Mouse (Mus musculus) spleen, adult 18-20 months (tissue): ENCODE data around the gene Kcnj15.

ENCODE experiments used
- DNase-seq, 2 experiments: peaks; one replicate each; pipeline ENCODE4 v3.0.0; 2022; ENCODE audit warnings: mixed read lengths in 2 of 2

Kcnj15 gene

DNA sequence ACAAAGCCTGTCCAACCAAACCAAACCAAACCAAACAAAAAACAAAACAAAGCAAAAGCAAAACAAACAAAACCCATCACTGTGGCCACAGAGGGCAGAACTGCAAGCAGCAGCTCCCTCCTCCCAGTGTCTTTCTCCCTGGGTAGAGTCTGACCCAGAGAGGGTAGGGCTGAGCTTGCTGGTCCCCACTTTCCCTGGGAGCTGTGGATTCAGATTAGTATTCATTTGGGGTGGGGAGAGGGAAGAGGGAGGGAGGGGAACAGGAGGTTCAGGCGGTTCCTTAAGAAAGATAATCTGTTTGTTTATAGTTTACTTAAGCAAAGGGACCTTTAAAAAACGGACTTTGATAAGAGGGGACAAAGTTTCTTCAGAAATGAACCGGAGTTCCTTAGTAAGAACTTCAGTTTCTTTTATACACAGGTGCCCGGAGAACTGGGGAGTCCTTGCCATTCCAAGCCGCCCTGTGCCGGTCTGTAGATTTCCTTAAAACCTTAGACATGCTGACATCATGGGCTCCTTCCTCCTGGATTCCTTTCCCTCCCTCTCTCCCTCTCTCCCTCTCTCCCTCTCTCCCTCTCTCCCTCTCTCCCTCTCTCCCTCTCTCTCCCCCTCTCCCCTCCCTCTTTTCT lies at the start of gene Kcnj15:
Kcnj15 (plus strand) TSS at position 293 of the 629 bp plus-strand sequence.
- no peak for DNase-seq

DNA sequence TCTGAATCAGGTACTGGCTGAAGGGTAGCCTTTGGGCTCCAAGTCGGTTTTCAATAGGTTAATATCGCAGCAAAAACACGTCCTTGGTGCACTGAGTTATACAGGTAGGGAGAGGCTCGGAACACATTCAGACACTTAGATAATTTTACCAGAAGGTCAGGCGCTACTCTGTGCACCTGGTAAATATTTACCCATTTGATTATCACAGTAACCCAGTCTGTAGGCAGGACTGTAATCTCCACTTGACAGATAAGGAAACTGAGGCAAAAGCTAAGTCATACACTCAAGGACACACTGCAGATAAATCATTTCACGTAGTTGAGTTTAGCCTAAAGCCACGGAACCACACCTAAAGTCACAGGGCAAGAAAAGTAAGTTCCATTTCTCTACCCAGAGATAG lies 49.1 kb upstream of the Kcnj15 start:
- DNase-seq: no peak

GRCm38 (mm10) chr16:95209011-95209466 lies 48.3 kb upstream of the Kcnj15 start:
- DNase-seq: no peak

- DNase-seq: no peak
Observed at GRCm38 (mm10) chr16:95214251-95215197, 42.8 kb upstream of the Kcnj15 start.

DNA sequence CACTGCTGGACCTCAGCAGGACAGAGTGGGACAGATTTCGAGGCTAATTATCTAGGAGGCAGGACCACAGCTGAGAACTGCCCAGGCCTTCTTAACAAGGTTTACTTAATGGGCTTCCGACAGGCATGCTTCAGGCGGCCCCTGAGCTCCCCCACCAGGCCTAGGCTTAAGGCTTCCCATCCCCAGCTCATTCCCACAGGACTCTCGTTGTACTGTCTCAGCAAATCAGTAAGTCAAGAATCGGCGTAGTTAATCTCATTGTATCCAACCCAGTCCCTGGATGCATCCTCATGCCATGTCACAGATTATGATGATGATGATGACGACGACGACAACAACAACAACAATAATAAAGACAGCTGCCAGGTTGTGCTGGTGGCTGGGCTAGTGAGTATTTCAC lies 41.6 kb upstream of the Kcnj15 start:
- DNase-seq: no peak

DNA sequence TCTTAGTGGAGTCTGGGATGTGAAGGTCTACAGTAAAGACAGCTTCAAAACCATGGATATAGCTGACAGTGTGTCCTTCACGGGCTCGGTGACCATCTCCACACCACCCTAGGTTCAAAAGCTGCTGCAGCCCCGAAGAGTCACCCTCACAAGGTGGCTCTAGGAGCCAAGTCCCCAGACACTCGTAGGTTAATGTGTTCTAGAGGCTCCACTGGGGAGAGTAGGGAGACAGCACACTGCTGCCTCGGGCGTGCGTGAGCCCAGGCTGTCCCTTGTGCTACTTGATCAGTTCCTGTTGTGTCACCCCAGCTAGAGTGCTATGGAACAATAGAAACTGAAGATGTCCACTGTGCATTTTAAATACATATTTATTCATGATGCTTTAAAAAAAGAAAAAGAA lies 41.0 kb upstream of the Kcnj15 start:
- no peak for DNase-seq

DNA sequence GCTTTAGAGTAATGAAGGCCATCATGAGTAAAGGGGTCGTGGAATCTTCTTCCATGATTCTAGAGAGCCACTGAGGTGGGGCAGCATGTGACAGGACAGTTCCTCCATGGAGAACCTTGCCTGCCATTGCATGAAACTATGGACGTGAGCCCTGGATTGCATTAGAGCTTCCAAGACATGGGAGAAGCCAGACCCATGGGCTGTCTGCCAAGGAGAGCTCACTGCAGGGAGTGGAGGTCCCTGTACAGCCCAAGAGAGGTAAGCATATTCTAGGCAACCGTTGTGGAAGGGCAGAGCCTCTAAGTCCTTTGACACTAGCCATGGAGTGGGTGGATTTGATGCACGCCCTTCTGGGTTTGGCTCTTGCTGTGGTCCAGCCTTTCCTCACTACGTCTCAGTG lies 40.5 kb upstream of the Kcnj15 start:
- no peak for DNase-seq

- DNase-seq: no peak
Observed at GRCm38 (mm10) chr16:95218783-95219182, 38.6 kb upstream of the Kcnj15 start.

DNA sequence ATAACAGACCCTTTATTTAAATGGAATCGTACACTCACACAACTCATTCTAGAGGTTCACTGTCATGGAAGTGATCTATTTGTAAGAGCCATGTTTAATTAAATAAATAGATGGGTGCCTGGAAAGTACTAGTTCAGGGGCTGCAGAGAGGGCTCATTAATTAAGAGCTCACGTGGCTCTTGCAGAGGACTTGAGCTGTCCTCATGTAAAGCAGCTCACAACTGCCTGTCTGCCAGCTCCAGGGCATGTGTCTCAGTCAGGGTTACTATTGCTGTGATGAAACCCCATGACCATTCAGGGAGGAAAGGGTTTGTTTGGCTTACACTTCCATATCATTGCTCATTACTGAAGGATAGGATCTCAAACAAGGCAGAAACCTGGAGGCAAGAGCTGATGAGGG lies 37.9 kb upstream of the Kcnj15 start:
- DNase-seq: no peak

DNA sequence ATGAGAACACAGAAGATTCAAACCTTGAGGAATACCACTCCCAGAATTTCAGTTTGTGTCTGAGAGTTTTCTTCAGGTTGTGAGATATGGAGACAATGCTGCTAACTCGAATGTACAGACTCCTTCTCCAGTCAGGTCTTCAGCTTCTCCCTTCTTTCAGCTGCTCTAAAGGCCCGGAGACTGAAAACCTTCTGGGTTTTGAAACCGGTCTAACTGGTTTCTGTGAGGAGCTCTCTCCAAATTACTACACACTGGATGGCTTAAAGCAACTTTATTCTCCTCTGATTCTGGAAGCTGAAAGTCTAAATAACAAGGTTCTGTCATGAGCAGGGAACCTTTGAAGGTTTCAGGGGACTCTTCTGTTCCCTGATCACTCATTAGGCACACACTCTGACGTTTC lies 36.3 kb upstream of the Kcnj15 start:
- no peak for DNase-seq

DNA sequence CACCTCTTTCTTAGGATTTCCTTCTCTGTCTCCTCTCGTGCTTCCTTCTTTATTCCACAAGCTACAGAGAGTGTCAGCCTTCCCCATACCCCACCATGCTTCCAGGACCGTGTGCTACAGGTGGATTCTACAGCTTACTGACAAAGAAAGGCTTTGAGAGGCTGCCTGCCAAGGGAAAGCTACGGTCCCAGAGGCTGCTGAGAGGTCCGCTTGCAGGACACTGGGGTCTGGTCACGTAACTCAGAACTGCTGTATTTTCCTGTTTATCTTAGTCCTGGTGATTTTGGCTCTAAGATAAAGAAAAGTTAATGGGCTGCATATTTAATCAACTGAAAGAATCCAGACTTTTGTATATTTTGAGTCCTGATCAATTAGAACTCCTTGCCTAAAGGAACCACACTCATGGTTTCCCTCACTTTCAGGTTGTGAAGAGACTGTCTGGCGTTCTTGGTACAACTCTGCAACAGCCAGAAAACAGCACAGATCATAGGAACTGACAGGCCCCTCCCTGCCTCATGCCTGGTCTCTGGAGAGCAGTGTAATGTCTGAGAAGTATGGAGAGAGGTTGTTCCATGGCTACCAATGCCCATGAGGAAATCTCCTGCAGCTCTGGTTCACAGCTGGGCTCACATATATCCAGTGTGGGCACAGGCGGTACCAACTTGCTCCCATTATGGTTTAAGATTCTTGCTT lies 35.2 kb upstream of the Kcnj15 start:
- DNase-seq: no peak

GRCm38 (mm10) chr16:95223435-95223834 lies 33.9 kb upstream of the Kcnj15 start:
- no peak for DNase-seq

GRCm38 (mm10) chr16:95225285-95225684 lies 32.1 kb upstream of the Kcnj15 start:
- DNase-seq: no peak

GRCm38 (mm10) chr16:95231768-95232167 lies 25.6 kb upstream of the Kcnj15 start:
- no peak for DNase-seq

DNA sequence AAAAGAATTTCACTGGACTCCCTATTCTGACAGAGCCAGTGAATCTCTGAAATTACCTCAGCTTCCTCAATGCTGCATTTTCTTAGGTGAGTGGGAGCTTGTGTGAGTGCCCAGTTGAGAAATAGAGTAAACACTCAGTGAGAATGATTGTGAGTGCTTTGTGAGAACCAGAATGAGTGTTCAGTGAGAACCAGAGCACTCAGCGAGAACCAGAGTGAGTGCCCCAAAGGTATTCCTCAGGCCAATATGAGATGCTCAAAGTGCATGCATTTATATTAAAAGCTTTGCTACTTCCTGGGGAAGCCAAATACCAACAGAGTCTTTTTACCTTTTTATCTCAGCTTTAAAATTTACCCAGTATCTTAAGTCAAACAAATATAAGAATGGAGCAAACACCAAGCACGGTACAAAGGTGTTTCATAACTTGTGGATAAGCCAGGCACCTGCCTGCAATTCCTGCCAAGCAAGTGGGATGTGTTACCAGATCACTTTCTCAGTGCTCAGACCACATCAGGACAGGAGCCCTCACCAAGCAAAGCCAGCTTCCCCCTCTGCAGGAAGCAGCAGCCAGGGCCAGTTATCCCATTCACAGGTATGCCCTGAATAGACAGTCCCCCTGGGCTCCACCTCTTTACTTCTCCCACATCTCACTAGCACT lies 22.3 kb upstream of the Kcnj15 start:
- DNase-seq: no peak

DNA sequence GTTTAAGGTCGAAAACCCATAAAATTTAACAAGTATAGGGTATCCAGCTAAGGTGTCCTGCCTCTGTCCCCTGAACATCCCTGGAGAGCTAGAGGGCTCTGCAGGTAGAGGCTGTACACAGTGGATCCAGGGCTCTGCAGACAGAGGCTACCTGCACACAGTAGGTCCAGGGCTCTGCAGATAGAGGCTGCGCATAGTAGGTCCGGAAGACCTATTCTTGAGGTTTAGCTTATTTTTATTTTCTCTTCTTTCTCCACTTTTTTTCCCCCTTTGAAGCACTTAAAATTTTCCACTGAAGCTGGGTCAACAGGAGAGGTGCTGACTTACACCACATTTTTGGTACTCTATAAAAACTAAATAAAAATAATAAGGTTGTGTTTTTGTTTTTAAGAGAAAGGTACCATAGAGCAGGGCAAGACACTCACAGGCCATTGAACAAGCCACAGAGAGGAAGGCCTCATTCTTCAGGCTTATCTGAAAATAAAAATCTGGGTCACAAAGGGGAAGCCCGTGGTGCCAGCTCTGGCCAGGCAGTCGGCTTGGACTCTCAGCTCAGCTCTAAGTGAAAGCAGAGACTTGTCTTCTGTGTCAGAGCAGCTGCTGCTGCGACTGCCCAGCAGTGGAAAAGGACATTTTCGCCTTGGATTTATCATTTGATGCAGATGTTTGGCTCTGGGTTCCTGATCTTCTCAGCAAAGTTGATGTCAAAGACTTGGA lies 18.0 kb upstream of the Kcnj15 start:
- DNase-seq: no peak

GRCm38 (mm10) chr16:95240688-95241087 lies 16.7 kb upstream of the Kcnj15 start:
- no peak for DNase-seq

DNA sequence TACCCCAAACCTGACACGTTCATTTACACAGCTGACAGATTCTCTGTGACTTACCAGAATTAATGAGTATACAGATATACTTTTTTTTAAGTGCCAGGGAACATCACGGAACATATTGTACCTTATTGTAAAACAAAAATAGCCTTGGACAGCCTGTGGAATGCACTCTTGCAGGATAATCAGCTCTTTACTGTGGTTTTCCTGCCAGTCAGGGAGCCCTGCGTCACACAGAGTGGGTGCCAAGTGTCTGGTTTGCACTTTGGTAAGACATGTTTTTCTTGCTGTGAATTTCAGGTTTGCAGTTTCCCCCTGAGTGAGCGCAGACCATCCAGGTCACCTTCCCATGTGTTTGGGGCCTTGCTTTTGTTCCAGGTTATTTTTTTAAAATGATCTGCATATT lies 15.8 kb upstream of the Kcnj15 start:
- DNase-seq: no peak

GRCm38 (mm10) chr16:95242114-95242513 lies 15.2 kb upstream of the Kcnj15 start:
- DNase-seq: no peak

- no peak for DNase-seq
Observed at GRCm38 (mm10) chr16:95243401-95243800, 14.0 kb upstream of the Kcnj15 start.

DNA sequence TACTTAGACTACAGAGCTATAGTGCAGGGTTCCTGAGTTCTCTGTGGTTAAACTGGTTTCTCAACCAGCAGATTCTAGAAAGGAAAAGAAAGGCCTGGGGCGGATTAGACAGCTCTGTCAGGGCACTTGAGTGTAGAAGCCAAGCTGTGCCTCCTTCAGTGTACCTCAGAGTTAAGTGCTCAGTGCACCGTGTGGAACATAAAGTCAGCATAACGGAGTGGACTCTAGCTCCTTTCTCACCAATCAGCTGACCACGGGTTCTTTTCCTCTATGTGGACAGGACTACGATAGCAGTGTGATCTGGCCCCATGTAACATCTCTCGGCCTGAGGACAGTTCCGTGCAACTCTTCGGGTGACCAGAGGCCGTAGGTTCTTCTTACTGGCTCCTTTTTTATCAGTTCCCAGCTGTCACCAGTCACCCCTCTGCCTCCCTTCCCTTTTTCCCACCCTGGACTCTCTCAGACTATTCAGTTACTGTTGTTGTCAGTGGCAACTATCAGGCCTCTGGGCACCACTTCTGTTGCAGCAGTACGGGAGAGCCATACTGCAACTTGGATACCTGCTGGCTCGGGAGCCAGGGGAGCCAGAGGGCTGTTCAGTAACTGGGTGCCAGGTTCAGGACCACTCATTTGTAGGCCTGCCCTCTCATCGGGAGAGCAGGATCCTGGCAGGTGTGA lies 12.6 kb upstream of the Kcnj15 start:
- no peak for DNase-seq

- no peak for DNase-seq
Observed at GRCm38 (mm10) chr16:95245499-95245898, 11.9 kb upstream of the Kcnj15 start.
